Mouse (Mus musculus) limb, embryonic 14.5 days (tissue): ENCODE results near the gene Gne. TPM values are rescaled to one million over a fixed set of nuclear protein-coding genes. Genes with fewer than 3 reads are reported as not detected.

Experiments used
- ATAC-seq: fragments of 200-750 bp; cut with Nextera tagmentation; 2 replicates; pipeline ENCODE4 v1.8.0; 2017; ENCODE audit warnings: low read depth, moderate number of reproducible peaks, moderate TSS enrichment; ENCODE audit not compliant: low FRiP score
- DNase-seq: peaks from one replicate; pipeline ENCODE4 v3.0.0-alpha.2; 2015; ENCODE audit warnings: low spot score
- H3K27ac ChIP-seq: fragments of 300-500 bp; sonication (generic); replicated peaks from 2 replicates; pipeline ENCODE4 v1.5.1; 2014; ENCODE audit warnings: low read depth, mild to moderate bottlenecking, low read length, moderate library complexity, mixed read lengths
- H3K27me3 ChIP-seq: fragments of 300-500 bp; sonication (generic); 2 replicates; pipeline ENCODE4 v1.6.1; 2014; ENCODE audit warnings: low read length, mixed read lengths; ENCODE audit not compliant: control insufficient read depth, insufficient read depth
- H3K36me3 ChIP-seq: fragments of 300-500 bp; sonication (generic); 2 replicates; pipeline ENCODE4 v1.6.1; 2014; ENCODE audit warnings: mild to moderate bottlenecking, low read length, moderate library complexity, mixed read lengths; ENCODE audit not compliant: control insufficient read depth, insufficient read depth
- H3K4me1 ChIP-seq: fragments of 300-500 bp; sonication (generic); 2 replicates; pipeline ENCODE4 v1.6.1; 2014; ENCODE audit warnings: antibody characterized with exemption, low read length, mixed read lengths; ENCODE audit not compliant: control insufficient read depth, insufficient read depth
- H3K4me2 ChIP-seq: fragments of 300-500 bp; sonication (generic); replicated peaks from 2 replicates; pipeline ENCODE4 v1.6.1; 2014; ENCODE audit warnings: low read depth, mild to moderate bottlenecking, low read length, moderate library complexity; ENCODE audit not compliant: severe bottlenecking
- H3K4me3 ChIP-seq: fragments of 300-500 bp; sonication (generic); replicated peaks from 2 replicates; pipeline ENCODE4 v1.5.1; 2014; ENCODE audit warnings: low read length
- H3K9ac ChIP-seq: fragments of 300-500 bp; sonication (generic); 2 replicates; pipeline ENCODE4 v1.6.1; 2014; ENCODE audit warnings: mild to moderate bottlenecking, low read depth, low read length, moderate library complexity; ENCODE audit not compliant: severe bottlenecking
- H3K9me3 ChIP-seq: fragments of 300-500 bp; sonication (generic); 2 replicates; pipeline ENCODE4 v1.6.1; 2016; ENCODE audit warnings: low read length; ENCODE audit not compliant: control insufficient read depth
- POLR2A ChIP-seq: fragments of 200-500 bp; IDR thresholded peaks from 2 replicates; pipeline ENCODE4 v1.8.0; 2012; ENCODE audit warnings: inconsistent platforms, mild to moderate bottlenecking, moderate library complexity, borderline replicate concordance; ENCODE audit not compliant: insufficient read depth, insufficient read length; ENCODE audit errors: extremely low read depth
- WGBS: fragments of 180-500 bp; shearing (Covaris S2); extraction: QIAGEN DNeasy Blood & Tissue Kit; methylation state at CpG from one replicate; pipeline ENCODE4 v1.1.7; 2014; 5-methylcytosine and 5-hydroxymethylcytosine counted together
- polyA plus RNA-seq, 2 experiments: library from polyadenylated mRNA; depleted of rRNA in 1 of 2; stranded (reverse) in 1 of 2; unstranded in 1 of 2; fragments of >200 nt; fragmentation: Nextera tagmentation in 1 of 2; extraction: Ambion mirVana in 1 of 2; gene quantifications; 2 replicates each; pipeline versions ENCODE4 v1.2.1 to v1.2.3; 2012 to 2014

Gene Gne
- polyA plus RNA-seq, 2 experiments: 13.8 to 27.8 TPM

- no peaks in the 10 kb centered on the region for H3K27me3 ChIP-seq
- no peaks in the 10 kb centered on the region for H3K9me3 ChIP-seq
- DNase-seq (no peak), ATAC-seq (no peak)
- TF ChIP-seq POLR2A: no peak
- no peak overlapping the region for H3K9ac ChIP-seq
- peaks cover 100% of the 10 kb centered on the region for H3K36me3 ChIP-seq
- H3K4me1 ChIP-seq: no peaks in the 10 kb centered on the region
- H3K4me2 ChIP-seq: no peak overlapping the region
- WGBS: 93% methylated on average over 6 of the region's 6 CpGs
- H3K4me3 ChIP-seq: no peak overlapping the region
- no peak overlapping the region for H3K27ac ChIP-seq
Observed at GRCm38 (mm10) chr4:44024241-44024640, 59.7 kb downstream of the Gne start.

GRCm38 (mm10) chr4:44023681-44024080 lies 60.3 kb downstream of the Gne start:
- H3K27ac ChIP-seq: no peak overlapping the region
- DNase-seq (no peak), ATAC-seq (no peak)
- no peaks in the 10 kb centered on the region for H3K4me1 ChIP-seq
- no peak for TF ChIP-seq POLR2A
- no peaks in the 10 kb centered on the region for H3K9me3 ChIP-seq
- H3K36me3 ChIP-seq: peaks cover 100% of the 10 kb centered on the region
- no peak overlapping the region for H3K4me2 ChIP-seq
- 95% methylated on average over 9 of the region's 9 CpGs for WGBS
- H3K9ac ChIP-seq: no peak overlapping the region
- no peak overlapping the region for H3K4me3 ChIP-seq
- H3K27me3 ChIP-seq: no peaks in the 10 kb centered on the region

GRCm38 (mm10) chr4:44022766-44023165 lies 61.2 kb downstream of the Gne start:
- H3K4me1 ChIP-seq: no peaks in the 10 kb centered on the region
- H3K9me3 ChIP-seq: no peaks in the 10 kb centered on the region
- no peak overlapping the region for H3K4me2 ChIP-seq
- DNase-seq (no peak), ATAC-seq (no peak)
- WGBS: 87% methylated on average over 11 of the region's 11 CpGs
- no peak overlapping the region for H3K9ac ChIP-seq
- no peak overlapping the region for H3K4me3 ChIP-seq
- no peaks in the 10 kb centered on the region for H3K27me3 ChIP-seq
- no peak for TF ChIP-seq POLR2A
- no peak overlapping the region for H3K27ac ChIP-seq
- peaks cover 97% of the 10 kb centered on the region for H3K36me3 ChIP-seq

GRCm38 (mm10) chr4:44022323-44022722 lies 61.7 kb downstream of the Gne start:
- no peaks in the 10 kb centered on the region for H3K9me3 ChIP-seq
- TF ChIP-seq POLR2A: no peak
- ATAC-seq (no peak), DNase-seq (no peak)
- WGBS: 83% methylated on average over 4 of the region's 4 CpGs
- H3K27ac ChIP-seq: no peak overlapping the region
- no peak overlapping the region for H3K9ac ChIP-seq
- no peaks in the 10 kb centered on the region for H3K27me3 ChIP-seq
- no peak overlapping the region for H3K4me3 ChIP-seq
- H3K4me2 ChIP-seq: no peak overlapping the region
- H3K4me1 ChIP-seq: no peaks in the 10 kb centered on the region
- peaks cover 93% of the 10 kb centered on the region for H3K36me3 ChIP-seq

GRCm38 (mm10) chr4:44016791-44017190 lies 67.2 kb downstream of the Gne start:
- Histone ChIP-seq H3K27ac (no peak overlapping the region), H3K4me3 (no peak overlapping the region), H3K27me3 (no peaks in the 10 kb centered on the region), H3K9ac (no peak overlapping the region), H3K4me1 (peaks cover 15% of the 10 kb centered on the region), H3K9me3 (no peaks in the 10 kb centered on the region), H3K36me3 (peaks cover 37% of the 10 kb centered on the region), H3K4me2 (no peak overlapping the region)
- WGBS: 90% methylated on average over 12 of the region's 12 CpGs
- ATAC-seq (no peak), DNase-seq (no peak)
- no peak for TF ChIP-seq POLR2A

GRCm38 (mm10) chr4:44016071-44016470 lies 67.9 kb downstream of the Gne start:
- TF ChIP-seq POLR2A: no peak
- H3K4me2 ChIP-seq: no peak overlapping the region
- 90% methylated on average over 4 of the region's 4 CpGs for WGBS

More at GRCm38 (mm10) chr4:44016071-44016470, 67.9 kb downstream of the Gne start:
- H3K27me3 ChIP-seq: no peaks in the 10 kb centered on the region
- DNase-seq: no peak
- no peak overlapping the region for H3K27ac ChIP-seq
- ATAC-seq: no peak
- H3K9me3 ChIP-seq: no peaks in the 10 kb centered on the region
- H3K9ac ChIP-seq: no peak overlapping the region; the same call in 1 of the 2 replicates
- H3K36me3 ChIP-seq: peaks cover 30% of the 10 kb centered on the region
- no peak overlapping the region for H3K4me3 ChIP-seq
- H3K4me1 ChIP-seq: peaks cover 15% of the 10 kb centered on the region
